Mouse (Mus musculus): ENCODE results near the gene Gm20812.
"Not testable (repeated sequence)": the region's sequence is repeated elsewhere in the genome, so short reads cannot be mapped to it uniquely, and the experiment has no call there.

Gene Gm20812

GRCm38 (mm10) chrY:12381681-12382080 is at the start of gene Gm20812:
Gene Gm20812, plus strand, starts transcription at chrY:12381981.
- not testable (repeated sequence) for DNase-seq (ENCODE audit: low spot score in 2 of 2)

Data from frontal cortex, postnatal 36 days (tissue).